Mouse (Mus musculus): ENCODE data around the gene Fbxw7.

DNA sequence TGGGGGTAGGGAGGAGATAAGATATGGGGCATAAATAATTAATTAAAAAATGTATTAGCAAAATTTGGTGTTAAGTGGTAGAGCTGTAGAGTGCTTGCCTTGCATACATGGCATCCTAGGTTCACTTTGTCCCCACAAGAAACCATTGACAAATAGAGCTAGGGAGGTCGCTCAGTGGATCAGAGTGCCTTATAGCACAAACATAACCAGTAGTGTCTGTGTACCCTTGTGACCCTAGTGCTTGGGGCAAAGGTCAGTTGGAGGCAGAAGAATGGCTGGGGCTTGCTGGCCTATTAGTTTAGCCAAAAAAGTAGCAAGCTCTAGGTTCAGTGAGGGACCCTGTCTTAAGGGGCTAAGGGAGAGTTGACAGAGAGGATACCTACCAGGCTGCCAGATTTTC, 45.6 kb downstream of the Fbxw7 start:
- no peak for TF ChIP-seq CTCF (IDR thresholded peaks at IDR 0.05; ENCODE audit: control insufficient read depth, insufficient read depth, insufficient replicate concordance, low read depth, low read length)
- TF ChIP-seq POLR2A (IDR thresholded peaks at IDR 0.05; ENCODE audit: control insufficient read depth, low read depth, low read length), result no peak

Measured in testis, adult 2 months (tissue).